Comparison of ENCODE assay signal across 6 mouse cellular contexts in genomic region chr11:90707134-90707533, GRCm38 (mm10). TPM values are rescaled to one million over a fixed set of nuclear protein-coding genes. Genes with fewer than 3 reads are reported as not detected.
A peak's percentile ranks its signal among the peaks of the same experiment; 100 is the strongest.
DNase-seq lines count a peak whose midpoint lies in the region; ATAC-seq and TF ChIP-seq lines count a peak whose summit lies in the region.
"Not testable (repeated sequence)": the region's sequence is repeated elsewhere in the genome, so short reads cannot be mapped to it uniquely, and the experiment has no call there.

No protein-coding gene starts in this region.

- not testable (repeated sequence) for TF ChIP-seq EP300 in liver, postnatal 0 days (IDR thresholded peaks at IDR 0.05; ENCODE audit: low read depth)

- not testable (repeated sequence) for H3K36me3 ChIP-seq in forebrain, postnatal 0 days (ENCODE audit: insufficient read depth); liver, embryonic 12.5 days; liver, postnatal 0 days (replicated peaks; ENCODE audit: insufficient read depth, low read length); midbrain, embryonic 11.5 days (ENCODE audit: control insufficient read depth, insufficient read depth, low read length)

- CTCF ChIA-PET in Patski (lab: Charles Lee): interaction anchor here (1.7 kb wide), 1 partner anchor 9 kb away, joined by 5 read pairs; no protein-coding TSS in a partner anchor

- not testable (repeated sequence) for H3K4me3 ChIP-seq in forebrain, postnatal 0 days (ENCODE audit: low read depth, low read length); layer of hippocampus, adult 2 months; liver, embryonic 12.5 days; liver, postnatal 0 days (ENCODE audit: low read depth, low read length); midbrain, embryonic 11.5 days (ENCODE audit: low read depth, low read length)

- ATAC-seq in Patski; forebrain, postnatal 0 days; liver, postnatal 0 days; midbrain, embryonic 11.5 days (ENCODE audit: low FRiP score): not testable (repeated sequence)
- peak; percentile 57; the same call in 1 of the 2 replicates for ATAC-seq in liver, embryonic 12.5 days

- H3K27me3 ChIP-seq in Patski: peaks cover 15% of the 10 kb centered on the region
- not testable (repeated sequence) for H3K27me3 ChIP-seq in forebrain, postnatal 0 days (ENCODE audit: insufficient read depth, low read length); liver, embryonic 12.5 days (replicated peaks); liver, postnatal 0 days (ENCODE audit: insufficient read depth, low read length); midbrain, embryonic 11.5 days (ENCODE audit: control insufficient read depth, insufficient read depth, low read length)

- H3K4me1 ChIP-seq in forebrain, postnatal 0 days (ENCODE audit: insufficient read depth); liver, embryonic 12.5 days; liver, postnatal 0 days (ENCODE audit: insufficient read depth); midbrain, embryonic 11.5 days (ENCODE audit: control insufficient read depth, insufficient read depth, low read length): not testable (repeated sequence)

- not testable (repeated sequence) for H3K9ac ChIP-seq in forebrain, postnatal 0 days; liver, embryonic 12.5 days; liver, postnatal 0 days (replicated peaks); midbrain, embryonic 11.5 days (ENCODE audit: low read length)

- in situ Hi-C loops in Patski (cut with MboI; ENCODE audit: low pct_unique_long_range_greater_than_20kb): not testable (repeated sequence)

- POLR2A ChIA-PET in Patski (lab: Charles Lee): not testable (repeated sequence)

- H3K4me2 ChIP-seq in forebrain, postnatal 0 days (ENCODE audit: low read depth); liver, embryonic 12.5 days; liver, postnatal 0 days (ENCODE audit: low read depth, low read length); midbrain, embryonic 11.5 days: not testable (repeated sequence)

- 87% methylated on average over 1 of the region's 1 CpGs for WGBS in forebrain, postnatal 0 days
- WGBS in liver, embryonic 12.5 days (ENCODE audit: insufficient replicate concordance): 74% methylated on average over 1 of the region's 1 CpGs
- WGBS in liver, postnatal 0 days (ENCODE audit: insufficient replicate concordance): 72% methylated on average over 1 of the region's 1 CpGs
- WGBS in midbrain, embryonic 11.5 days: 88% methylated on average over 1 of the region's 1 CpGs

- not testable (repeated sequence) for H3K9me3 ChIP-seq in forebrain, postnatal 0 days (ENCODE audit: low read length); liver, embryonic 12.5 days (replicated peaks); liver, postnatal 0 days (ENCODE audit: low read length); midbrain, embryonic 11.5 days (ENCODE audit: control insufficient read depth, low read length)

- H3K27ac ChIP-seq in forebrain, postnatal 0 days (ENCODE audit: low read depth, low read length); layer of hippocampus, adult 2 months; liver, embryonic 12.5 days; liver, postnatal 0 days (ENCODE audit: low read depth); midbrain, embryonic 11.5 days (ENCODE audit: low read depth, low read length): not testable (repeated sequence)

- not testable (repeated sequence) for DNase-seq in Patski (ENCODE audit: low read depth, low spot score); forebrain, postnatal 0 days; layer of hippocampus, adult 2 months (ENCODE audit: low spot score in 2 of 2); liver, postnatal 0 days
- peak; percentile 47 for DNase-seq in midbrain, embryonic 11.5 days (ENCODE audit: low spot score, missing footprints)

- TF ChIP-seq CTCF in Patski (IDR thresholded peaks at IDR 0.05): peak; percentile 9
- TF ChIP-seq CTCF in forebrain, postnatal 0 days (IDR thresholded peaks at IDR 0.05; ENCODE audit: low read depth): peak; percentile 7; the same call in 1 of the 2 replicates
- TF ChIP-seq CTCF in layer of hippocampus, adult 2 months (conservative IDR thresholded peaks at IDR 0.05): peak; percentile 20
- TF ChIP-seq CTCF in liver, postnatal 0 days (IDR thresholded peaks at IDR 0.05; ENCODE audit: low read depth): peak; percentile 46

RNA-seq across cellular contexts. Expression of gene Tom1l1, which starts 19.0 kb away (rescaled TPM):
- polyA plus RNA-seq in Patski (2021): 36.7 TPM
- 11.5 and 12.5 TPM in 2 replicates for total RNA-seq in forebrain, postnatal 0 days (2014; rRNA removed)
- polyA plus RNA-seq in forebrain, postnatal 0 days (2015; fragmentation: Nextera tagmentation; extraction: Ambion mirVana): 12.5 and 16.2 TPM in 2 replicates
- 10 to 100 TPM; 23.0 to 28.3 TPM for total RNA-seq in layer of hippocampus, adult 2 months (2021)
- 60.4 and 64.9 TPM in 2 replicates for polyA plus RNA-seq in liver, embryonic 12.5 days (2016; fragmentation: Nextera tagmentation; extraction: Ambion mirVana)
- 24.0 and 24.6 TPM in 2 replicates for polyA plus RNA-seq in liver, postnatal 0 days (2015; fragmentation: Nextera tagmentation; extraction: Ambion mirVana)
- 17.4 and 18.7 TPM in 2 replicates for polyA plus RNA-seq in midbrain, embryonic 11.5 days (2014; fragmentation: Nextera tagmentation; extraction: Ambion mirVana)
